Mouse (Mus musculus): ENCODE measurements around the gene Lima1.
"Not testable (repeated sequence)": the region's sequence is repeated elsewhere in the genome, so short reads cannot be mapped to it uniquely, and the experiment has no call there.

Gene Lima1

GRCm38 (mm10) chr15:99812097-99812496 is 63.2 kb downstream of the Lima1 start:
- ATAC-seq (ENCODE audit: insufficient number of reproducible peaks, low FRiP score, low TSS enrichment), result no peak

- no peak for ATAC-seq (ENCODE audit: insufficient number of reproducible peaks, low FRiP score, low TSS enrichment)
Measured at GRCm38 (mm10) chr15:99807776-99808735, 67.2 kb downstream of the Lima1 start.

- no peak for ATAC-seq (ENCODE audit: insufficient number of reproducible peaks, low FRiP score, low TSS enrichment)
Measured at GRCm38 (mm10) chr15:99806171-99806570, 69.1 kb downstream of the Lima1 start.

- no peak for ATAC-seq (ENCODE audit: insufficient number of reproducible peaks, low FRiP score, low TSS enrichment)
Measured at GRCm38 (mm10) chr15:99805673-99806072, 69.6 kb downstream of the Lima1 start.

- ATAC-seq (ENCODE audit: insufficient number of reproducible peaks, low FRiP score, low TSS enrichment), result no peak
Measured at GRCm38 (mm10) chr15:99803186-99803644, 72.0 kb downstream of the Lima1 start.

- ATAC-seq (ENCODE audit: insufficient number of reproducible peaks, low FRiP score, low TSS enrichment), result peak; percentile 80; the same call in 1 of the 2 replicates
Measured at GRCm38 (mm10) chr15:99801885-99802572, 73.2 kb downstream of the Lima1 start.

- ATAC-seq (ENCODE audit: insufficient number of reproducible peaks, low FRiP score, low TSS enrichment), result no peak
Measured at GRCm38 (mm10) chr15:99799706-99800105, 75.5 kb downstream of the Lima1 start.

GRCm38 (mm10) chr15:99797898-99798297 is 77.4 kb downstream of the Lima1 start:
- no peak for ATAC-seq (ENCODE audit: insufficient number of reproducible peaks, low FRiP score, low TSS enrichment)

- ATAC-seq (ENCODE audit: insufficient number of reproducible peaks, low FRiP score, low TSS enrichment), result no peak
Measured at GRCm38 (mm10) chr15:99796735-99797134, 78.5 kb downstream of the Lima1 start.

- ATAC-seq (ENCODE audit: insufficient number of reproducible peaks, low FRiP score, low TSS enrichment), result no peak
Measured at GRCm38 (mm10) chr15:99796066-99796465, 79.2 kb downstream of the Lima1 start.

- ATAC-seq (ENCODE audit: insufficient number of reproducible peaks, low FRiP score, low TSS enrichment), result no peak
Measured at GRCm38 (mm10) chr15:99792221-99792815, 82.9 kb downstream of the Lima1 start.

GRCm38 (mm10) chr15:99791003-99791402 is 84.3 kb downstream of the Lima1 start:
- ATAC-seq (ENCODE audit: insufficient number of reproducible peaks, low FRiP score, low TSS enrichment), result no peak

- no peak for ATAC-seq (ENCODE audit: insufficient number of reproducible peaks, low FRiP score, low TSS enrichment)
Measured at GRCm38 (mm10) chr15:99790464-99790863, 84.8 kb downstream of the Lima1 start.

GRCm38 (mm10) chr15:99787625-99788120 is 87.6 kb downstream of the Lima1 start:
- ATAC-seq (ENCODE audit: insufficient number of reproducible peaks, low FRiP score, low TSS enrichment), result no peak

- no peak for ATAC-seq (ENCODE audit: insufficient number of reproducible peaks, low FRiP score, low TSS enrichment)
Measured at GRCm38 (mm10) chr15:99778677-99779335, 96.5 kb downstream of the Lima1 start.

GRCm38 (mm10) chr15:99778148-99778547 is 97.1 kb downstream of the Lima1 start:
- ATAC-seq (ENCODE audit: insufficient number of reproducible peaks, low FRiP score, low TSS enrichment), result no peak

GRCm38 (mm10) chr15:99772925-99773324 is 102.3 kb downstream of the Lima1 start:
- no peak for ATAC-seq (ENCODE audit: insufficient number of reproducible peaks, low FRiP score, low TSS enrichment)

- not testable (repeated sequence) for ATAC-seq (ENCODE audit: insufficient number of reproducible peaks, low FRiP score, low TSS enrichment)
Measured at GRCm38 (mm10) chr15:99772881-99772924, 102.6 kb downstream of the Lima1 start, which contains the start of gene Cers5. TSS of gene Cers5 (minus strand) at chr15:99772885.

GRCm38 (mm10) chr15:99772277-99772880 is 102.9 kb downstream of the Lima1 start:
- ATAC-seq (ENCODE audit: insufficient number of reproducible peaks, low FRiP score, low TSS enrichment), result peak; percentile 80

GRCm38 (mm10) chr15:99771601-99772276 is 103.5 kb downstream of the Lima1 start:
- peak; percentile 53; the same call in 1 of the 2 replicates for ATAC-seq (ENCODE audit: insufficient number of reproducible peaks, low FRiP score, low TSS enrichment)
